In the genomic region with DNA sequence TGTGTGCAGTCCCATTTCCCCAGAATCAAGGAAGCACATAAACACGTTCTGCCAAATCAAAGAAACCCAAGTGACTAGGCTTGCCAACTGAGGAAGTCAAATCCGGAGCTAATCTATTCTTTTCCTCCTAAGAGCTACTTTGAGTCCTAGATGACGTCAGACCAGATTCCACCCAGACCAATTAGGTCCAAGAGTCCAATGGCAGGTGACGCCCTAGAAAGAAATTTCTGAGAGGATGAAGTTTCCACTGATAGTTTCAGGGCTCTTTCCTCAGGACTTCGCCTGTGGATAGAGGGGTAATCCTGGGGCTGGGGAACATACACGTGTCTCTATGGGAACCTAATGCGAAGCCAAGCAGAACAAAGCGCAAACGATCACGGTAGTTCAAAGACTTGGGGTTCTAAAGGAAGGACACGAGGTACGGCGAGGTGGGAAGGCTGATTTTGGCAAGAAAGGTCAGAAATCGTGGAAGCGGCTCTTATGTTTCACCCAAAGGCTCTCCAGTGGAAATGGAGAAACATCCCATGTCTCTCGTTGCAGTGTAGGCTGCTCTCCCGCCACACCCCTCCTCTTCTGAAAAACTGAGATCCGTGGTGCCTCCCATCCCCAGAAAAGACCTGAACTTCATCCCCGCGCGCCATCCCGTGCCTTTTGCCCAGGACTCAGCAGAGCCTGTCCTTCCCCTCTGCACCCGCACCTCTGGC, we compare ENCODE assay signal across 8 mouse cellular contexts. TPM values are rescaled to one million over a fixed set of nuclear protein-coding genes. Genes with fewer than 3 reads are reported as not detected.
A peak's percentile ranks its signal among the peaks of the same experiment; 100 is the strongest.
DNase-seq lines count a peak whose midpoint lies in the region; ATAC-seq and TF ChIP-seq lines count a peak whose summit lies in the region.

No protein-coding gene starts in this region.

- peaks cover 23% of the 10 kb centered on the region for H3K79me2 ChIP-seq in MEL (ENCODE audit: control insufficient read depth, insufficient read depth, low read length, poor library complexity)

- peak overlapping the region; percentile 29; the same call in 1 of the 2 replicates for H3K27ac ChIP-seq in MEL (ENCODE audit: control insufficient read depth, low read depth, low read length)
- peak overlapping the region; percentile 85 for H3K27ac ChIP-seq in forebrain, embryonic 11.5 days (ENCODE audit: low read depth, low read length)
- peak overlapping the region; percentile 77 for H3K27ac ChIP-seq in hindbrain, embryonic 14.5 days
- peak overlapping the region; percentile 98 for H3K27ac ChIP-seq in limb, embryonic 15.5 days
- peak overlapping the region; percentile 93 for H3K27ac ChIP-seq in neural tube, embryonic 13.5 days (replicated peaks)

- H3K4me3 ChIP-seq in MEL (ENCODE audit: control insufficient read depth in 1 of 2, insufficient read depth in 1 of 2, low read depth in 2 of 2, low read length in 2 of 2), result peak overlapping the region; percentile 67 to 81
- peak overlapping the region; percentile 76 for H3K4me3 ChIP-seq in forebrain, embryonic 11.5 days (ENCODE audit: low read depth, low read length)
- peak overlapping the region; percentile 75 for H3K4me3 ChIP-seq in hindbrain, embryonic 14.5 days (replicated peaks; ENCODE audit: low read length)
- peak overlapping the region; percentile 85 for H3K4me3 ChIP-seq in limb, embryonic 15.5 days
- H3K4me3 ChIP-seq in neural tube, embryonic 13.5 days, result peak overlapping the region; percentile 83

- no peak for TF ChIP-seq CTCF in MEL (IDR thresholded peaks at IDR 0.05 in 2 of 3, conservative IDR thresholded peaks at IDR 0.05 in 1 of 3; ENCODE audit: control insufficient read depth in 1 of 3, insufficient read depth in 1 of 3, low read depth in 2 of 3, low read length in 3 of 3, poor library complexity in 1 of 3, severe bottlenecking in 1 of 3)

- TF ChIP-seq RAD21 in MEL (IDR thresholded peaks at IDR 0.05; ENCODE audit: low read depth, low read length), result no peak

- H3K27me3 ChIP-seq in MEL (ENCODE audit: control insufficient read depth in 1 of 2, insufficient read depth in 2 of 2, low read length in 2 of 2), result no peaks in the 10 kb centered on the region
- no peaks in the 10 kb centered on the region for H3K27me3 ChIP-seq in forebrain, embryonic 11.5 days (ENCODE audit: control insufficient read depth, insufficient read depth, low read length)
- no peaks in the 10 kb centered on the region for H3K27me3 ChIP-seq in hindbrain, embryonic 14.5 days (ENCODE audit: control insufficient read depth, insufficient read depth, low read length)
- no peaks in the 10 kb centered on the region for H3K27me3 ChIP-seq in limb, embryonic 15.5 days
- H3K27me3 ChIP-seq in neural tube, embryonic 13.5 days, result no peaks in the 10 kb centered on the region

- no peak for TF ChIP-seq POLR2A in MEL (IDR thresholded peaks at IDR 0.05; ENCODE audit: control insufficient read depth in 1 of 2, insufficient read depth in 1 of 2, low read depth in 1 of 2, low read length in 2 of 2, poor library complexity in 1 of 2)

- peak; percentile 10 for ATAC-seq in forebrain, embryonic 11.5 days (replicated peaks; ENCODE audit: low FRiP score)
- peak; percentile 5; the same call in 1 of the 2 replicates for ATAC-seq in hindbrain, embryonic 14.5 days (ENCODE audit: low FRiP score)
- peak; percentile 41; the same call in 1 of the 2 replicates for ATAC-seq in limb, embryonic 15.5 days (ENCODE audit: insufficient number of reproducible peaks, low FRiP score, low TSS enrichment, low read depth)
- peak; percentile 29 for ATAC-seq in neural tube, embryonic 13.5 days (ENCODE audit: low read depth)

- H3K4me1 ChIP-seq in MEL (ENCODE audit: control insufficient read depth in 1 of 2, insufficient read depth in 2 of 2, low read length in 2 of 2), result peaks cover 0 to 34% of the 10 kb centered on the region in 2 experiments; a peak in 3 of 4 replicates
- peaks cover 4% of the 10 kb centered on the region for H3K4me1 ChIP-seq in forebrain, embryonic 11.5 days (replicated peaks; ENCODE audit: control insufficient read depth, insufficient read depth, low read length)
- H3K4me1 ChIP-seq in hindbrain, embryonic 14.5 days (replicated peaks; ENCODE audit: control insufficient read depth, insufficient read depth, low read length), result peaks cover 26% of the 10 kb centered on the region
- peaks cover 25% of the 10 kb centered on the region for H3K4me1 ChIP-seq in limb, embryonic 15.5 days
- H3K4me1 ChIP-seq in neural tube, embryonic 13.5 days (replicated peaks), result peaks cover 34% of the 10 kb centered on the region

- H3K4me2 ChIP-seq in forebrain, embryonic 11.5 days (ENCODE audit: low read depth, low read length, severe bottlenecking), result peak overlapping the region; percentile 51
- H3K4me2 ChIP-seq in hindbrain, embryonic 14.5 days (replicated peaks), result peak overlapping the region; percentile 86
- H3K4me2 ChIP-seq in limb, embryonic 15.5 days, result peak overlapping the region; percentile 74
- peak overlapping the region; percentile 87 for H3K4me2 ChIP-seq in neural tube, embryonic 13.5 days

- H3K9ac ChIP-seq in MEL (ENCODE audit: control insufficient read depth, low read depth, low read length, poor library complexity, severe bottlenecking), result peak overlapping the region; percentile 48
- peak overlapping the region; percentile 87 for H3K9ac ChIP-seq in forebrain, embryonic 11.5 days (ENCODE audit: low read length)
- peak overlapping the region; percentile 59 for H3K9ac ChIP-seq in hindbrain, embryonic 14.5 days
- peak overlapping the region; percentile 85 for H3K9ac ChIP-seq in limb, embryonic 15.5 days
- peak overlapping the region; percentile 87 for H3K9ac ChIP-seq in neural tube, embryonic 13.5 days

- H3K36me3 ChIP-seq in MEL (ENCODE audit: control insufficient read depth in 1 of 2, insufficient read depth in 2 of 2, low read length in 2 of 2), result peaks cover 3 to 25% of the 10 kb centered on the region in 2 experiments
- H3K36me3 ChIP-seq in forebrain, embryonic 11.5 days (ENCODE audit: control insufficient read depth, insufficient read depth, low read length), result no peaks in the 10 kb centered on the region; the same call in 1 of the 2 replicates
- peaks cover 20% of the 10 kb centered on the region for H3K36me3 ChIP-seq in hindbrain, embryonic 14.5 days (replicated peaks; ENCODE audit: control insufficient read depth, insufficient read depth)
- peaks cover 44% of the 10 kb centered on the region for H3K36me3 ChIP-seq in limb, embryonic 15.5 days
- peaks cover 21% of the 10 kb centered on the region for H3K36me3 ChIP-seq in neural tube, embryonic 13.5 days

- under 1% methylated on average over 23 of the region's 23 CpGs for WGBS in forebrain, embryonic 11.5 days
- 1% methylated on average over 23 of the region's 23 CpGs for WGBS in hindbrain, embryonic 14.5 days
- under 1% methylated on average over 23 of the region's 23 CpGs for whole genome bisulfite sequencing in limb, embryonic 15.5 days
- WGBS in neural tube, embryonic 13.5 days, result under 1% methylated on average over 23 of the region's 23 CpGs

- TF ChIP-seq EP300 in MEL (IDR thresholded peaks at IDR 0.05; ENCODE audit: low read depth in 1 of 2, low read length in 2 of 2), result no peak

- peak; percentile 54 to 85 for DNase-seq in adrenal gland, adult (ENCODE audit: inconsistent age in 2 of 2, low spot score in 1 of 2)
- DNase-seq in adrenal gland, postnatal 4 days (ENCODE audit: low spot score in 2 of 2), result no peak
- DNase-seq in MEL (ENCODE audit: low read depth, low spot score), result peak; percentile 76
- DNase-seq in forebrain, embryonic 11.5 days (ENCODE audit: low spot score), result no peak
- peak; percentile 65 for DNase-seq in hindbrain, embryonic 14.5 days (ENCODE audit: low spot score)
- no peak for DNase-seq in left cerebral cortex, adult 18-20 months (ENCODE audit: low spot score in 2 of 2)

- no peaks in the 10 kb centered on the region for H3K9me3 ChIP-seq in MEL (replicated peaks; ENCODE audit: insufficient read depth, low read length)
- H3K9me3 ChIP-seq in forebrain, embryonic 11.5 days (ENCODE audit: control insufficient read depth, low read length), result no peaks in the 10 kb centered on the region
- no peaks in the 10 kb centered on the region for H3K9me3 ChIP-seq in hindbrain, embryonic 14.5 days (ENCODE audit: control insufficient read depth, low read length)
- H3K9me3 ChIP-seq in limb, embryonic 15.5 days, result no peaks in the 10 kb centered on the region
- no peaks in the 10 kb centered on the region for H3K9me3 ChIP-seq in neural tube, embryonic 13.5 days

RNA-seq across cellular contexts. Expression of gene Tnfaip1, which starts 0.6 kb away (rescaled TPM):
- total RNA-seq in adrenal gland, postnatal 4 days (2021), result 10 to 100 TPM; 56.6 to 57.2 TPM
- 3.9 and 4.7 TPM in 2 replicates for total RNA-seq in MEL (2012; rRNA removed)
- polyA plus RNA-seq in MEL (2012; ENCODE audit: insufficient read depth in 1 of 2, insufficient read length in 2 of 2, low read depth in 1 of 2, low replicate concordance in 2 of 2, missing spikeins in 1 of 2), result 1 to 10 TPM in 1 of 2 experiments, not detected in 1; 7.4 TPM
- 85.8 and 90.1 TPM in 2 replicates for polyA plus RNA-seq in forebrain, embryonic 11.5 days (2014; fragmentation: Nextera tagmentation; extraction: Ambion mirVana)
- 59.2 and 64.0 TPM in 2 replicates for polyA plus RNA-seq in hindbrain, embryonic 14.5 days (2014; fragmentation: Nextera tagmentation; extraction: Ambion mirVana)
- polyA plus RNA-seq in limb, embryonic 15.5 days (2015; fragmentation: Nextera tagmentation; extraction: Ambion mirVana), result 95.1 and 95.3 TPM in 2 replicates
- 50.7 and 54.2 TPM in 2 replicates for polyA plus RNA-seq in neural tube, embryonic 13.5 days (2015; fragmentation: Nextera tagmentation; extraction: Ambion mirVana)
- 10 to 100 TPM; 35.3 to 36.7 TPM for total RNA-seq in left cerebral cortex, adult 18-20 months (2021)

RNA-seq across cellular contexts. Expression of gene Ift20, which starts 0.6 kb away (rescaled TPM):
- 10 to 100 TPM; 80.5 to 84.7 TPM for total RNA-seq in adrenal gland, postnatal 4 days (2021)
- 153 and 196 TPM in 2 replicates for total RNA-seq in MEL (2012; rRNA removed)
- polyA plus RNA-seq in MEL (2012; ENCODE audit: insufficient read depth in 1 of 2, insufficient read length in 2 of 2, low read depth in 1 of 2, low replicate concordance in 2 of 2, missing spikeins in 1 of 2), result 100 to 1,000 TPM in 1 of 2 experiments, not detected in 1; 128 TPM
- 87.3 and 92.3 TPM in 2 replicates for polyA plus RNA-seq in forebrain, embryonic 11.5 days (2014; fragmentation: Nextera tagmentation; extraction: Ambion mirVana)
- polyA plus RNA-seq in hindbrain, embryonic 14.5 days (2014; fragmentation: Nextera tagmentation; extraction: Ambion mirVana), result 120 and 123 TPM in 2 replicates
- 196 and 206 TPM in 2 replicates for polyA plus RNA-seq in limb, embryonic 15.5 days (2015; fragmentation: Nextera tagmentation; extraction: Ambion mirVana)
- 120 and 122 TPM in 2 replicates for polyA plus RNA-seq in neural tube, embryonic 13.5 days (2015; fragmentation: Nextera tagmentation; extraction: Ambion mirVana)
- 10 to 100 TPM; 81.6 to 85.9 TPM for total RNA-seq in left cerebral cortex, adult 18-20 months (2021)

RNA-seq across cellular contexts. Expression of gene Tmem97, which starts 15.0 kb away (rescaled TPM):
- 10 to 100 TPM; 47.1 to 60.4 TPM for total RNA-seq in adrenal gland, postnatal 4 days (2021)
- total RNA-seq in MEL (2012; rRNA removed), result 204 and 207 TPM in 2 replicates
- polyA plus RNA-seq in MEL (2012; ENCODE audit: insufficient read depth in 1 of 2, insufficient read length in 2 of 2, low read depth in 1 of 2, low replicate concordance in 2 of 2, missing spikeins in 1 of 2), result 100 to 1,000 TPM; 166 to 215 TPM
- polyA plus RNA-seq in forebrain, embryonic 11.5 days (2014; fragmentation: Nextera tagmentation; extraction: Ambion mirVana), result 77.6 and 87.4 TPM in 2 replicates
- 38.2 and 49.3 TPM in 2 replicates for polyA plus RNA-seq in hindbrain, embryonic 14.5 days (2014; fragmentation: Nextera tagmentation; extraction: Ambion mirVana)
- polyA plus RNA-seq in limb, embryonic 15.5 days (2015; fragmentation: Nextera tagmentation; extraction: Ambion mirVana), result 89.3 and 92.7 TPM in 2 replicates
- 29.1 and 31.5 TPM in 2 replicates for polyA plus RNA-seq in neural tube, embryonic 13.5 days (2015; fragmentation: Nextera tagmentation; extraction: Ambion mirVana)
- 10 to 100 TPM; 20.5 to 24.6 TPM for total RNA-seq in left cerebral cortex, adult 18-20 months (2021)

RNA-seq across cellular contexts. Expression of gene Poldip2, which starts 23.5 kb away (rescaled TPM):
- total RNA-seq in adrenal gland, postnatal 4 days (2021), result 100 to 1,000 TPM; 153 to 166 TPM
- 157 and 182 TPM in 2 replicates for total RNA-seq in MEL (2012; rRNA removed)
- polyA plus RNA-seq in MEL (2012; ENCODE audit: insufficient read depth in 1 of 2, insufficient read length in 2 of 2, low read depth in 1 of 2, low replicate concordance in 2 of 2, missing spikeins in 1 of 2), result 100 to 1,000 TPM; 166 to 260 TPM
- polyA plus RNA-seq in forebrain, embryonic 11.5 days (2014; fragmentation: Nextera tagmentation; extraction: Ambion mirVana), result 144 and 155 TPM in 2 replicates
- 168 and 176 TPM in 2 replicates for polyA plus RNA-seq in hindbrain, embryonic 14.5 days (2014; fragmentation: Nextera tagmentation; extraction: Ambion mirVana)
- 163 and 177 TPM in 2 replicates for polyA plus RNA-seq in limb, embryonic 15.5 days (2015; fragmentation: Nextera tagmentation; extraction: Ambion mirVana)
- 178 and 191 TPM in 2 replicates for polyA plus RNA-seq in neural tube, embryonic 13.5 days (2015; fragmentation: Nextera tagmentation; extraction: Ambion mirVana)
- total RNA-seq in left cerebral cortex, adult 18-20 months (2021), result 100 to 1,000 TPM; 106 to 118 TPM

RNA-seq across cellular contexts. Expression of gene Tmem199, which starts 23.6 kb away (rescaled TPM):
- total RNA-seq in adrenal gland, postnatal 4 days (2021), result 10 to 100 TPM; 30.1 to 31.1 TPM
- 51.9 and 57.1 TPM in 2 replicates for total RNA-seq in MEL (2012; rRNA removed)
- 10 to 100 TPM in 1 of 2 experiments, not detected in 1; 36.5 TPM for polyA plus RNA-seq in MEL (2012; ENCODE audit: insufficient read depth in 1 of 2, insufficient read length in 2 of 2, low read depth in 1 of 2, low replicate concordance in 2 of 2, missing spikeins in 1 of 2)
- polyA plus RNA-seq in forebrain, embryonic 11.5 days (2014; fragmentation: Nextera tagmentation; extraction: Ambion mirVana), result 77.1 and 77.2 TPM in 2 replicates
- 96.1 and 101 TPM in 2 replicates for polyA plus RNA-seq in hindbrain, embryonic 14.5 days (2014; fragmentation: Nextera tagmentation; extraction: Ambion mirVana)
- 39.7 and 41.9 TPM in 2 replicates for polyA plus RNA-seq in limb, embryonic 15.5 days (2015; fragmentation: Nextera tagmentation; extraction: Ambion mirVana)
- 92.7 and 101 TPM in 2 replicates for polyA plus RNA-seq in neural tube, embryonic 13.5 days (2015; fragmentation: Nextera tagmentation; extraction: Ambion mirVana)
- 10 to 100 TPM; 44.2 to 45.6 TPM for total RNA-seq in left cerebral cortex, adult 18-20 months (2021)

Comparison
In these comparisons a context has a peak if more than half of its experiments do, and no peak if none do; other contexts are left out.
1. DNase-seq: peak in adrenal gland, adult (2 of 2), MEL (single experiment) and hindbrain, embryonic 14.5 days (single experiment); none in adrenal gland, postnatal 4 days (0 of 2), forebrain, embryonic 11.5 days (single experiment) and left cerebral cortex, adult 18-20 months (0 of 2).
2. H3K27ac ChIP-seq: peak in every context shown above with its lines; median percentile 98 in limb, embryonic 15.5 days; 93 in neural tube, embryonic 13.5 days; 85 in forebrain, embryonic 11.5 days; 77 in hindbrain, embryonic 14.5 days; 29 in MEL.
3. Peak in every context shown above with its lines, with median percentiles within 50 percentile points of each other: H3K4me3 ChIP-seq, H3K9ac ChIP-seq, ATAC-seq and H3K4me2 ChIP-seq.